Mouse (Mus musculus) midbrain, postnatal 0 days (tissue): ENCODE results near the gene Kansl1. TPM values are rescaled to one million over a fixed set of nuclear protein-coding genes. Genes with fewer than 3 reads are reported as not detected.

ENCODE experiments used
- ATAC-seq: fragments of 200-750 bp; cut with Nextera tagmentation; 2 replicates; pipeline ENCODE4 v1.8.0; 2017; ENCODE audit warnings: moderate number of reproducible peaks, mild to moderate bottlenecking, moderate TSS enrichment, moderate library complexity; ENCODE audit not compliant: low FRiP score
- DNase-seq: peaks from one replicate; pipeline ENCODE4 v3.0.0-alpha.2; 2015; ENCODE audit warnings: low spot score
- H3K27ac ChIP-seq: fragments of 300-500 bp; sonication (generic); 2 replicates; pipeline ENCODE4 v1.5.1; 2014; ENCODE audit warnings: low read depth, mild to moderate bottlenecking, low read length, mixed read lengths
- H3K27me3 ChIP-seq: fragments of 300-500 bp; sonication (generic); 2 replicates; pipeline ENCODE4 v1.6.1; 2014; ENCODE audit warnings: low read length, control low read depth, mixed read lengths; ENCODE audit not compliant: insufficient read depth
- H3K36me3 ChIP-seq: fragments of 300-500 bp; sonication (generic); 2 replicates; pipeline ENCODE4 v1.6.1; 2014; ENCODE audit warnings: low read length, control low read depth, mixed read lengths; ENCODE audit not compliant: insufficient read depth
- H3K4me1 ChIP-seq: fragments of 300-500 bp; sonication (generic); 2 replicates; pipeline ENCODE4 v1.6.1; 2014; ENCODE audit warnings: mild to moderate bottlenecking, control low read depth, antibody characterized with exemption, low read length, mixed read lengths; ENCODE audit not compliant: insufficient read depth
- H3K4me2 ChIP-seq: fragments of 300-500 bp; sonication (generic); 2 replicates; pipeline ENCODE4 v1.6.1; 2014; ENCODE audit warnings: low read depth, mild to moderate bottlenecking, low read length, mixed read lengths; ENCODE audit not compliant: poor library complexity, severe bottlenecking
- H3K4me3 ChIP-seq: fragments of 300-500 bp; sonication (generic); 2 replicates; pipeline ENCODE4 v1.5.1; 2014; ENCODE audit warnings: low read depth, mild to moderate bottlenecking, low read length, moderate library complexity
- H3K9ac ChIP-seq: fragments of 300-500 bp; sonication (generic); replicated peaks from 2 replicates; pipeline ENCODE4 v1.6.1; 2014; ENCODE audit warnings: mild to moderate bottlenecking, low read length, moderate library complexity, mixed read lengths; ENCODE audit not compliant: poor library complexity, severe bottlenecking
- H3K9me3 ChIP-seq: fragments of 300-500 bp; sonication (generic); 2 replicates; pipeline ENCODE4 v1.6.1; 2016; ENCODE audit warnings: low read length, control low read depth
- CTCF ChIP-seq: IDR thresholded peaks from 2 replicates; pipeline ENCODE4 v1.5.1; 2016; ENCODE audit warnings: antibody characterized with exemption, mild to moderate bottlenecking
- WGBS: fragments of 180-500 bp; shearing (Covaris S2); extraction: QIAGEN DNeasy Blood & Tissue Kit; methylation state at CpG from one replicate; pipeline ENCODE4 v1.1.7; 2014; 5-methylcytosine and 5-hydroxymethylcytosine counted together
- polyA plus RNA-seq: library from polyadenylated mRNA; unstranded; fragments of >200 nt; fragmentation: Nextera tagmentation; extraction: Ambion mirVana; gene quantifications from 2 replicates; pipeline ENCODE4 v1.2.1, GENCODE M21; 2015
- total RNA-seq: library from RNA; depleted of rRNA; stranded (reverse); fragments of >200 nt; gene quantifications from 2 replicates; pipeline ENCODE4 v1.2.3, GENCODE M21; 2014

Kansl1 gene
- total and polyA plus RNA-seq, 2 experiments from 2014 or later: 22.0 to 82.3 TPM

- H3K9ac ChIP-seq: no peak overlapping the region
- no peaks in the 10 kb centered on the region for H3K4me1 ChIP-seq
- no peaks in the 10 kb centered on the region for H3K27me3 ChIP-seq
- H3K27ac ChIP-seq: no peak overlapping the region
- H3K36me3 ChIP-seq: peaks cover 40% of the 10 kb centered on the region
- H3K9me3 ChIP-seq: no peaks in the 10 kb centered on the region
- no peak for TF ChIP-seq CTCF
- DNase-seq: no peak
- no peak overlapping the region for H3K4me2 ChIP-seq
- 66% methylated on average over 4 of the region's 4 CpGs for WGBS
- no peak for ATAC-seq
- no peak overlapping the region for H3K4me3 ChIP-seq
These were observed 161.5 kb downstream of the Kansl1 start for GRCm38 (mm10) chr11:104307136-104307535.

GRCm38 (mm10) chr11:104306483-104306882 lies 162.2 kb downstream of the Kansl1 start:
- Histone ChIP-seq H3K9me3 (no peaks in the 10 kb centered on the region), H3K4me1 (no peaks in the 10 kb centered on the region), H3K27ac (no peak overlapping the region), H3K36me3 (peaks cover 44% of the 10 kb centered on the region), H3K27me3 (no peaks in the 10 kb centered on the region), H3K9ac (no peak overlapping the region), H3K4me3 (no peak overlapping the region), H3K4me2 (no peak overlapping the region)
- DNase-seq: no peak
- 93% methylated on average over 13 of the region's 13 CpGs for WGBS
- TF ChIP-seq CTCF: no peak
- no peak for ATAC-seq

- Histone ChIP-seq H3K9me3 (no peaks in the 10 kb centered on the region), H3K4me3 (no peak overlapping the region), H3K36me3 (peaks cover 47% of the 10 kb centered on the region), H3K4me2 (no peak overlapping the region), H3K27me3 (no peaks in the 10 kb centered on the region), H3K9ac (no peak overlapping the region), H3K4me1 (no peaks in the 10 kb centered on the region), H3K27ac (no peak overlapping the region)
- TF ChIP-seq CTCF: no peak
- 96% methylated on average over 7 of the region's 7 CpGs for WGBS
- ATAC-seq (no peak), DNase-seq (no peak)
These were observed 162.9 kb downstream of the Kansl1 start for GRCm38 (mm10) chr11:104305711-104306110.

GRCm38 (mm10) chr11:104303088-104303960 lies 165.3 kb downstream of the Kansl1 start:
- H3K27me3 ChIP-seq: no peaks in the 10 kb centered on the region
- ATAC-seq (no peak), DNase-seq (no peak)
- H3K4me1 ChIP-seq: no peaks in the 10 kb centered on the region
- peaks cover 54% of the 10 kb centered on the region for H3K36me3 ChIP-seq
- no peaks in the 10 kb centered on the region for H3K9me3 ChIP-seq
- H3K4me3 ChIP-seq: no peak overlapping the region
- no peak overlapping the region for H3K27ac ChIP-seq
- H3K4me2 ChIP-seq: no peak overlapping the region
- 54% methylated on average over 8 of the region's 8 CpGs for WGBS
- TF ChIP-seq CTCF: no peak
- H3K9ac ChIP-seq: no peak overlapping the region

- H3K4me3 ChIP-seq: no peak overlapping the region
- no peaks in the 10 kb centered on the region for H3K27me3 ChIP-seq
- WGBS: 40% methylated on average over 12 of the region's 12 CpGs
- no peak for TF ChIP-seq CTCF
- DNase-seq: peak; percentile 27
- peaks cover 61% of the 10 kb centered on the region for H3K36me3 ChIP-seq
- H3K4me1 ChIP-seq: no peaks in the 10 kb centered on the region
- no peaks in the 10 kb centered on the region for H3K9me3 ChIP-seq
- ATAC-seq: no peak
- H3K9ac ChIP-seq: no peak overlapping the region
- no peak overlapping the region for H3K27ac ChIP-seq
- no peak overlapping the region for H3K4me2 ChIP-seq
These were observed 166.0 kb downstream of the Kansl1 start for GRCm38 (mm10) chr11:104302628-104303027.

GRCm38 (mm10) chr11:104297671-104298070 lies 171.0 kb downstream of the Kansl1 start:
- Histone ChIP-seq H3K4me3 (no peak overlapping the region), H3K9me3 (no peaks in the 10 kb centered on the region), H3K36me3 (peaks cover 61% of the 10 kb centered on the region), H3K27ac (no peak overlapping the region), H3K4me1 (no peaks in the 10 kb centered on the region), H3K4me2 (no peak overlapping the region), H3K27me3 (no peaks in the 10 kb centered on the region), H3K9ac (no peak overlapping the region)
- WGBS: 81% methylated on average over 3 of the region's 3 CpGs
- ATAC-seq (no peak), DNase-seq (no peak)
- no peak for TF ChIP-seq CTCF
